Comparison of ENCODE assay signal across 8 mouse cellular contexts in the genomic region with DNA sequence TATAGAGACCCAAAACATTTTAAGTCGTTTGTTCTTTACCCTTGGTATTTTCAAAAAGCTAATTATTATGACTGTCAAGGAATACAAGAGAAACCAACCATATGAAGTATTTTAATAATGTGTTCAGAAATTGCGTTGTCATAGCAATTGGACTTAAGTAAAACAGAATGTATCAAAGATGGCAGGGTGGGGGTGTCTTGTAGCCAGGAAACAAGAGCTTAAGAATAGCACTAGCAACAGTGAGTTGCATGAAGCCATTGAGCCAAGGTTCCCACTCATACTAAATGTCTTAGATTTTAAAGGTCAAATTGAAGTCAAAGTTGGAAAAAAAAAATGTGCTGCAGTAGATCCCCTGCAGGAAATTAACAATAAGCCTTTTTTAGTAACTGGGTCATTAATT. TPM values are rescaled to one million over a fixed set of nuclear protein-coding genes. Genes with fewer than 3 reads are reported as not detected.
A peak's percentile ranks its signal among the peaks of the same experiment; 100 is the strongest.
DNase-seq lines count a peak whose midpoint lies in the region; ATAC-seq lines count a peak whose summit lies in the region.

No protein-coding gene starts in this region.

- peak overlapping the region; percentile 51 for H3K4me2 ChIP-seq in kidney, embryonic 14.5 days (replicated peaks; ENCODE audit: low read depth, low read length)
- H3K4me2 ChIP-seq in hindbrain, embryonic 14.5 days (replicated peaks), result peak overlapping the region; percentile 72
- H3K4me2 ChIP-seq in midbrain, embryonic 14.5 days (ENCODE audit: low read length), result peak overlapping the region; percentile 71

- H3K27me3 ChIP-seq in kidney, embryonic 14.5 days (ENCODE audit: control insufficient read depth, insufficient read depth, low read length), result no peaks in the 10 kb centered on the region
- no peaks in the 10 kb centered on the region for H3K27me3 ChIP-seq in hindbrain, embryonic 14.5 days (ENCODE audit: control insufficient read depth, insufficient read depth, low read length)
- no peaks in the 10 kb centered on the region for H3K27me3 ChIP-seq in midbrain, embryonic 14.5 days (ENCODE audit: control insufficient read depth, insufficient read depth, low read length)

- peaks cover 12% of the 10 kb centered on the region; the same call in 1 of the 2 replicates for H3K36me3 ChIP-seq in kidney, embryonic 14.5 days (ENCODE audit: control insufficient read depth, insufficient read depth, low read length)
- H3K36me3 ChIP-seq in hindbrain, embryonic 14.5 days (replicated peaks; ENCODE audit: control insufficient read depth, insufficient read depth), result peaks cover 37% of the 10 kb centered on the region
- peaks cover 28% of the 10 kb centered on the region for H3K36me3 ChIP-seq in midbrain, embryonic 14.5 days (ENCODE audit: control insufficient read depth, insufficient read depth, low read length)

- peak overlapping the region; percentile 98; the same call in 1 of the 2 replicates for H3K4me3 ChIP-seq in kidney, embryonic 14.5 days (ENCODE audit: low read length)
- peak overlapping the region; percentile 98 for H3K4me3 ChIP-seq in brown adipose tissue, adult 24 weeks (ENCODE audit: insufficient read depth, low read depth, low read length)
- peak overlapping the region; percentile 100 for H3K4me3 ChIP-seq in hindbrain, embryonic 14.5 days (replicated peaks; ENCODE audit: low read length)
- H3K4me3 ChIP-seq in midbrain, embryonic 14.5 days (replicated peaks; ENCODE audit: low read depth, low read length), result peak overlapping the region; percentile 95

- no peaks in the 10 kb centered on the region for H3K9me3 ChIP-seq in kidney, embryonic 14.5 days (ENCODE audit: control insufficient read depth, low read length)
- no peaks in the 10 kb centered on the region for H3K9me3 ChIP-seq in hindbrain, embryonic 14.5 days (ENCODE audit: control insufficient read depth, low read length)
- no peaks in the 10 kb centered on the region for H3K9me3 ChIP-seq in midbrain, embryonic 14.5 days (ENCODE audit: control insufficient read depth, low read length)

- no peak for ATAC-seq in kidney, embryonic 14.5 days (ENCODE audit: low FRiP score, low TSS enrichment)
- no peak for ATAC-seq in hindbrain, embryonic 14.5 days (ENCODE audit: low FRiP score)
- ATAC-seq in midbrain, embryonic 14.5 days (ENCODE audit: low FRiP score, low TSS enrichment), result no peak
- ATAC-seq in activated CD4-positive, CD25-positive, alpha-beta regulatory T cell, adult 4 months, result no peak

- WGBS in kidney, embryonic 14.5 days, result 67% methylated on average over 2 of the region's 2 CpGs
- 62% methylated on average over 2 of the region's 2 CpGs for WGBS in hindbrain, embryonic 14.5 days
- WGBS in midbrain, embryonic 14.5 days, result 64% methylated on average over 2 of the region's 2 CpGs

- H3K4me1 ChIP-seq in kidney, embryonic 14.5 days (ENCODE audit: control insufficient read depth, insufficient read depth, low read length), result peaks cover 34% of the 10 kb centered on the region
- peaks cover 26% of the 10 kb centered on the region for H3K4me1 ChIP-seq in brown adipose tissue, adult 24 weeks (ENCODE audit: control insufficient read depth, insufficient read depth, insufficient read length, low read length)
- H3K4me1 ChIP-seq in hindbrain, embryonic 14.5 days (replicated peaks; ENCODE audit: control insufficient read depth, insufficient read depth, low read length), result peaks cover 64% of the 10 kb centered on the region
- H3K4me1 ChIP-seq in midbrain, embryonic 14.5 days (ENCODE audit: control insufficient read depth, insufficient read depth, low read length), result peaks cover 44% of the 10 kb centered on the region

- no peak for DNase-seq in kidney, adult 9 months
- DNase-seq in hindbrain, embryonic 14.5 days (ENCODE audit: low spot score), result no peak
- DNase-seq in midbrain, embryonic 14.5 days, result peak; percentile 33
- DNase-seq in layer of hippocampus, postnatal 36 days, result no peak
- DNase-seq in adrenal gland, postnatal 36 days, result no peak

- peak overlapping the region; percentile 98; the same call in 1 of the 2 replicates for H3K9ac ChIP-seq in kidney, embryonic 14.5 days (ENCODE audit: low read depth, low read length)
- H3K9ac ChIP-seq in hindbrain, embryonic 14.5 days, result peak overlapping the region; percentile 99
- H3K9ac ChIP-seq in midbrain, embryonic 14.5 days (replicated peaks; ENCODE audit: low read length), result peak overlapping the region; percentile 97; the same call in 1 of the 2 replicates

- no peak overlapping the region for H3K27ac ChIP-seq in kidney, embryonic 14.5 days (ENCODE audit: low read depth, low read length)
- peak overlapping the region; percentile 67 for H3K27ac ChIP-seq in brown adipose tissue, adult 24 weeks (replicated peaks; ENCODE audit: low read depth, low read length)
- peak overlapping the region; percentile 98; the same call in 1 of the 2 replicates for H3K27ac ChIP-seq in hindbrain, embryonic 14.5 days
- no peak overlapping the region for H3K27ac ChIP-seq in midbrain, embryonic 14.5 days (replicated peaks; ENCODE audit: low read depth, low read length)

RNA-seq across cellular contexts. Expression of a gene that starts 1.5 kb away (rescaled TPM):
- polyA plus RNA-seq in kidney, embryonic 14.5 days (2014; fragmentation: Nextera tagmentation; extraction: Ambion mirVana), result 121 and 136 TPM in 2 replicates
- 81.3 and 132 TPM in 2 replicates for polyA plus RNA-seq in brown adipose tissue, adult 24 weeks (2012; ENCODE audit: insufficient read depth, insufficient read length, missing spikeins)
- 344 and 368 TPM in 2 replicates for polyA plus RNA-seq in hindbrain, embryonic 14.5 days (2014; fragmentation: Nextera tagmentation; extraction: Ambion mirVana)
- polyA plus RNA-seq in midbrain, embryonic 14.5 days (2014; fragmentation: Nextera tagmentation; extraction: Ambion mirVana), result 312 and 331 TPM in 2 replicates
- 10 to 100 TPM; 78.3 to 89.3 TPM for polyA plus RNA-seq in activated CD4-positive, CD25-positive, alpha-beta regulatory T cell, adult 4 months (2017; shearing (Covaris generic))
- 100 to 1,000 TPM; 824 to 881 TPM for total RNA-seq in layer of hippocampus, postnatal 36 days (2021)
- total RNA-seq in adrenal gland, postnatal 36 days (2021), result 100 to 1,000 TPM; 197 to 273 TPM

RNA-seq across cellular contexts. Expression of a gene that starts 31.6 kb away (rescaled TPM):
- polyA plus RNA-seq in kidney, embryonic 14.5 days (2014; fragmentation: Nextera tagmentation; extraction: Ambion mirVana), result 43.8 and 57.9 TPM in 2 replicates
- polyA plus RNA-seq in brown adipose tissue, adult 24 weeks (2012; ENCODE audit: insufficient read depth, insufficient read length, missing spikeins), result 13.1 and 20.3 TPM in 2 replicates
- polyA plus RNA-seq in hindbrain, embryonic 14.5 days (2014; fragmentation: Nextera tagmentation; extraction: Ambion mirVana), result 53.5 and 53.7 TPM in 2 replicates
- polyA plus RNA-seq in midbrain, embryonic 14.5 days (2014; fragmentation: Nextera tagmentation; extraction: Ambion mirVana), result 53.5 and 61.5 TPM in 2 replicates
- polyA plus RNA-seq in activated CD4-positive, CD25-positive, alpha-beta regulatory T cell, adult 4 months (2017; shearing (Covaris generic)), result 10 to 100 TPM; 42.4 to 52.7 TPM
- 10 to 100 TPM; 38.7 to 45.5 TPM for total RNA-seq in layer of hippocampus, postnatal 36 days (2021)
- 10 to 100 TPM; 29.8 to 32.1 TPM for total RNA-seq in adrenal gland, postnatal 36 days (2021)

Comparison
In these comparisons a context has a peak if more than half of its experiments do, and no peak if none do; other contexts are left out.
1. H3K27ac ChIP-seq: peak in brown adipose tissue, adult 24 weeks (single experiment) and hindbrain, embryonic 14.5 days (single experiment); none in kidney, embryonic 14.5 days (single experiment) and midbrain, embryonic 14.5 days (single experiment).
2. Peak in every context shown above with its lines, with median percentiles within 50 percentile points of each other: H3K4me2 ChIP-seq, H3K4me3 ChIP-seq and H3K9ac ChIP-seq.